Mouse (Mus musculus) heart, adult 2 months (tissue): ENCODE data around the gene Sh2d2a. TPM values are rescaled to one million over a fixed set of nuclear protein-coding genes. Genes with fewer than 3 reads are reported as not detected.

Source experiments
- DNase-seq, 2 experiments: peaks; one replicate each; pipeline ENCODE4 v3.0.0; 2021
- H3K27ac ChIP-seq: fragments of 200-600 bp; 2 replicates; pipeline ENCODE4 v1.8.1; 2022
- H3K27me3 ChIP-seq: fragments of 200-500 bp; 2 replicates; pipeline ENCODE4 v1.6.1; 2012; ENCODE audit warnings: mild to moderate bottlenecking, low read length, inconsistent platforms, mixed read lengths; ENCODE audit not compliant: control insufficient read depth, insufficient read depth
- H3K36me3 ChIP-seq: fragments of 200-500 bp; 2 replicates; pipeline ENCODE4 v1.6.1; 2012; ENCODE audit warnings: low read length, inconsistent platforms; ENCODE audit not compliant: control insufficient read depth, insufficient read depth
- H3K4me1 ChIP-seq: fragments of 200-500 bp; 2 replicates; pipeline ENCODE4 v1.6.1; 2011; ENCODE audit warnings: low read length; ENCODE audit not compliant: control insufficient read depth, insufficient read depth
- H3K4me3 ChIP-seq: fragments of 200-600 bp; 2 replicates; pipeline ENCODE4 v1.8.1; 2022
- H3K79me2 ChIP-seq: fragments of 200-500 bp; replicated peaks from 2 replicates; pipeline ENCODE4 v1.6.1; 2012; ENCODE audit warnings: mild to moderate bottlenecking, inconsistent platforms, low read length, moderate library complexity, mixed read lengths; ENCODE audit not compliant: control insufficient read depth, insufficient read depth
- H3K9ac ChIP-seq: fragments of 200-500 bp; 2 replicates; pipeline ENCODE4 v1.6.1; 2012; ENCODE audit warnings: low read depth, mild to moderate bottlenecking, control low read depth, inconsistent platforms, low read length, mixed read lengths
- CTCF ChIP-seq: fragments of 200-600 bp; IDR thresholded peaks from 2 replicates; pipeline ENCODE4 v1.8.1; 2022; ENCODE audit warnings: antibody characterized with exemption, mild to moderate bottlenecking, moderate library complexity
- EP300 ChIP-seq: fragments of 200-500 bp; IDR thresholded peaks from 2 replicates; pipeline ENCODE4 v1.6.1; 2011; ENCODE audit warnings: low read depth, low read length, control low read depth; ENCODE audit not compliant: insufficient read depth
- POLR2A ChIP-seq: fragments of 200-500 bp; IDR thresholded peaks from 2 replicates; pipeline ENCODE4 v1.6.1; 2011; ENCODE audit warnings: mild to moderate bottlenecking, low read depth, low read length, control low read depth; ENCODE audit not compliant: insufficient read depth
- WGBS: fragments of 180-500 bp; shearing (Covaris S2); methylation state at CpG from one replicate; pipeline ENCODE4 v1.1.7; 2018; 5-methylcytosine and 5-hydroxymethylcytosine counted together
- intact Hi-C: fragments of 180-260 bp; cut with DNase I; formaldehyde crosslinking; loops from one replicate; pipeline ENCODE4 v1.15.1; 2025
- polyA plus RNA-seq: library from polyadenylated mRNA; depleted of rRNA; stranded (reverse); fragments of >200 nt; gene quantifications from 2 replicates; pipeline ENCODE4 v1.2.3, GENCODE M21; 2012
- total RNA-seq, 2 experiments: library from RNA; stranded (reverse); gene quantifications; 2 replicates each; pipeline ENCODE4 v1.2.3; 2021

Gene Sh2d2a
- total and polyA plus RNA-seq, 3 experiments: 0.05 to 0.70 (median 0.27) TPM

DNA sequence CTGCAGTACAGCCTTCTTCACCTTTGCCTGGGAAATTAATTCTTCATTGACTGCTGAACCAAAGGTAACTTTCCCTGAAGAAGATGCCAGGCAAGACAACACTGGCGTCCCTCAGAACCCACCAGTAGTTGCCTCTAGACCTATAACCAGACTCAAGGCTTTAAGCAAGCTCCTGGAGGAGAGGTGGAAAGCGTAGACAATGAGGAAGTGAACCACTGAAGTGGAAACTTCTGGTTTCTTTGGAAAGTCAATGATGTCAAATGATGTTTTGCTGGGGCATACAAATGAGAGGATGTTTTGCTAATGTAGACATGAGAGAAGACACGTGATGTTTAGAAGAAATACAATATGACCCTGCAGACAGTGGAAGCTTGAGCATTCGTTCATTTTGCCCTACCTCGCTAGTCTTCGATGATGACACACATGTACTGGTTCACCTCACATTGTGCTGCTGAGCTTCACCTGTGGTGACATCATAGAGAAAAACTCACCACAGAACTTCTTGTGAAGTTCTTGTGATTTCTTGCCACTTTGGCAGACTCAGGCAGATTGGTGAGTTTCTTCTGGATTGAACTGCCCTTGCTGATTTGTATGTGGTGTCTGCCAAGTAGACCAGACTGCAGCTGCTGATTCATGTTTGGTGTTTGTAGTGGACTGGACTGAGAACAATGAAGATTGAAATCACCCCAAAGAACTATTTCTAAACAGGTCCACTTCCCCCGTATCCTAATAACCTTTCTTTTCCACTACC, 14.3 kb upstream of the Sh2d2a start:
- intact Hi-C loops: no loop called here
- no peaks in the 10 kb centered on the region for H3K4me1 ChIP-seq
- H3K4me3 ChIP-seq: no peak overlapping the region
- no peaks in the 10 kb centered on the region for H3K27me3 ChIP-seq
- WGBS: 73% methylated on average over 7 of the region's 7 CpGs
- no peak for TF ChIP-seq POLR2A
- no peak for TF ChIP-seq EP300
- no peak for TF ChIP-seq CTCF
- no peaks in the 10 kb centered on the region for H3K79me2 ChIP-seq
- no peak for DNase-seq
- H3K27ac ChIP-seq: no peak overlapping the region
- no peaks in the 10 kb centered on the region for H3K36me3 ChIP-seq
- H3K9ac ChIP-seq: no peak overlapping the region

DNA sequence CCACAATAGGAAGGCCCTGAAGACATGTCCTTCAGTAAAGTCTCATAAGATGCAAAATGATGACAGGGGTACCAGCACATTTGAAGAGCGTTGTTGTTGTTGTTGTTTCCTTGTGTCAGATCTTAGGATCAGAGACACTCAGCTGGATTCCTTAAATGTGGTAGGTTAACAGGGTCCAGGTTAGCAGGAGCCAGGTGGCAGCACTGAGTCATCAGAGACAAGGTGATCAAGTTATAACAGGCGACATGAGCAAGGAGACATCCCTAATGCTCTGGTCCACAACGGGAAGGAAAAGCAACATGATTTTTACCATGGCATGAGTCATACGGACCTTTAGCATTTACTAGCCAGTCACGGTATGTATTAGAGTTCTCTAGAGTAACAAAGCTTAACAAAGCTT, 13.1 kb upstream of the Sh2d2a start:
- Histone ChIP-seq H3K27ac (no peak overlapping the region), H3K27me3 (no peaks in the 10 kb centered on the region), H3K9ac (no peak overlapping the region), H3K36me3 (no peaks in the 10 kb centered on the region), H3K4me1 (no peaks in the 10 kb centered on the region), H3K79me2 (no peaks in the 10 kb centered on the region), H3K4me3 (no peak overlapping the region)
- peak; percentile 29 for TF ChIP-seq CTCF
- no peak for TF ChIP-seq POLR2A
- TF ChIP-seq EP300: no peak
- intact Hi-C loops: no loop called here
- DNase-seq: no peak
- 58% methylated on average over 5 of the region's 5 CpGs for WGBS

DNA sequence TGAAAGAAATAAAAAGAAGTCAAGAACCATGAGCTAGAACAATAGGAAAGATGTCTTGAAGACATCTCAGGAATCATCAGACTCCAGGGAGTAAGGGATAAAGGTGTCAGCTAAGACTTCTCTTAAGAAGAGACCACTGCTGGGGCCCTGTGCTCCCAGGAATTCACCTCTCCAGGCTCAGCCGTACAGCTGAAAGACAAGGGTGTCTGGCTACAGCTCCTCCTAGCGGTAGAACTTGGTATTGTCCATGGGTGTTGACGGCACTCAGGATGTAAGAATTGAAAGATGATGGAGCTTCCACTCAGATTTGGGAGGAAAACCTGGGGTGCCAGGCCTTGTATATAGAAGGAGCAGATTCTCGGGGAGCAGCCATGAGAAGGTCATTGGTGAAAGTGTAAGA, 7.9 kb upstream of the Sh2d2a start:
- 0 out of 2 replicates have a peak, but pooled peaks cover 1% of the 10 kb centered on the region for H3K27me3 ChIP-seq
- no peaks in the 10 kb centered on the region for H3K36me3 ChIP-seq
- H3K79me2 ChIP-seq: no peaks in the 10 kb centered on the region
- H3K27ac ChIP-seq: no peak overlapping the region
- WGBS: 1% methylated on average over 4 of the region's 4 CpGs
- H3K4me3 ChIP-seq: no peak overlapping the region
- TF ChIP-seq CTCF (no peak; the same call in 1 of the 2 replicates), EP300 (no peak), POLR2A (no peak)
- intact Hi-C loops: loop anchor here (1.0 to 2.0 kb wide), 2 partner anchors 43 to 68 kb away; partner anchors contain the start of gene Ntrk1
- H3K9ac ChIP-seq: no peak overlapping the region
- peak; percentile 63 to 82 for DNase-seq
- H3K4me1 ChIP-seq: no peaks in the 10 kb centered on the region

DNA sequence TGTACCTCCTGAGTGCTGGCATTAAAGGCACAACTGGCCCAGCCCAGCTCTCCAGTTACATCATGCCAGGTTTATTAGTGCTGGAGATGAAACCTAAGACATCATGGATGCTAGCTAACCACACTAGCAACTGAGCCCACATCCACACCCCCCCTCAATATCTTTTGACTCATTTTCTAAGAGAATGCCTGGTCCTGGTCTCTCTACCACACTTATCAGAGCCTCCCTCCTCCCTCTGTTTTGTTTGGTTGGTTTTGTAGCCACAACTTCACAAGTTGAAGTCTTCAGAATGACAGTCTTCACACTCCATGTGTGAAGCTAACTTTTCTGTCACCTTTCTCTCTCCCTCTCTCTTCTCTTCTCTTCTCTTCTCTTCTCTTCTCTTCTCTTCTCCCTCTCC, 5.7 kb upstream of the Sh2d2a start:
- Histone ChIP-seq H3K4me1 (no peaks in the 10 kb centered on the region), H3K79me2 (no peaks in the 10 kb centered on the region), H3K27ac (no peak overlapping the region), H3K9ac (no peak overlapping the region), H3K27me3 (0 out of 2 replicates have a peak, but pooled peaks cover 1% of the 10 kb centered on the region), H3K4me3 (no peak overlapping the region), H3K36me3 (no peaks in the 10 kb centered on the region)
- TF ChIP-seq EP300: no peak
- TF ChIP-seq CTCF: no peak
- TF ChIP-seq POLR2A: no peak
- intact Hi-C loops: no loop called here
- DNase-seq: no peak

DNA sequence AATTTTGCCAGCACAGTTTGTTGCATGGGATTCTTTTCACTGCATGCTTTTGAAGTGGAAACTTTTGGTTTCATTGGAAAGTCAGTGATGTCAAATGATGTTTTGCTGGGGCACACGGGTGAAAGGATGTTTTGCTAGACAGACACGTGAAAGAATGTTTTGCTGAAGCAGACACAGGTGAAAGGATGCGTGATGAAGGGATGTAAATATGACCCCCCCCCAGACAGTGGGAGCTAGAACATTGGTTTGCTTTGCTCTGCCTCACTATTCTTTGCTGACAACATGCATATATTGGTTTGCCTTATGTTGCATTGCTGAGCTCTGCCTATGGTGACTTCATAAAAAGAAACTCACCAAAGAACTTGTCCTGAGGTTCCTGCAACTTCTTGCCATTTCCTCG, 1.6 kb upstream of the Sh2d2a start:
- H3K36me3 ChIP-seq: no peaks in the 10 kb centered on the region
- H3K27ac ChIP-seq: no peak overlapping the region
- no peaks in the 10 kb centered on the region for H3K79me2 ChIP-seq
- TF ChIP-seq CTCF (no peak), POLR2A (no peak), EP300 (no peak)
- WGBS: 69% methylated on average over 4 of the region's 4 CpGs
- intact Hi-C loops: no loop called here
- H3K27me3 ChIP-seq: 0 out of 2 replicates have a peak, but pooled peaks cover 1% of the 10 kb centered on the region
- no peaks in the 10 kb centered on the region for H3K4me1 ChIP-seq
- no peak overlapping the region for H3K9ac ChIP-seq
- no peak overlapping the region for H3K4me3 ChIP-seq
- DNase-seq: no peak

DNA sequence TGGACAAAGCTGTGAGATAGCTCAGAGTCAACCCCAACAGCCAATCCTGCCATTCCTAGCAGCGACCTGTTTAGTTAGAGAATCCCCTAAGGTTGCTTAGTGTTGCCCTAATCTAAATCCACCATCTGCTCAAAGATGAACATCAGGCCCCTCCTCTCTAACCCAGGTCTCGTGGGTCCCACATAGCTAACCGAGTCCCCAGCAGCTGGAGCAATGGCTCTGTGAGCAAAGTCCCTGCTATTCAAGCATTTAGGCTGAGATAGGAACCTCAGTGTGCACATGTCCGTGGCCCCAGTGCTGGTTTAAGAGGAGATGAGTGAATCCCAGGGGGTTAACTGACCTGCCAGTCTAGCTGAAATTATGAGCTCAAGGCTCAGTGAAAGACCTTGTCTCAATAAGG, 369 bp upstream of the Sh2d2a start:
- Histone ChIP-seq H3K4me1 (no peaks in the 10 kb centered on the region), H3K36me3 (no peaks in the 10 kb centered on the region), H3K4me3 (no peak overlapping the region), H3K79me2 (no peaks in the 10 kb centered on the region), H3K27me3 (0 out of 2 replicates have a peak, but pooled peaks cover 1% of the 10 kb centered on the region), H3K27ac (no peak overlapping the region), H3K9ac (no peak overlapping the region)
- intact Hi-C loops: no loop called here
- WGBS: 75% methylated on average over 4 of the region's 4 CpGs
- no peak for DNase-seq
- no peak for TF ChIP-seq CTCF
- TF ChIP-seq POLR2A: no peak
- no peak for TF ChIP-seq EP300
